Mouse (Mus musculus) cerebellum, adult 11-12 months (tissue): ENCODE data around the gene Gtf3c6.

Experiments used
- DNase-seq: peaks from one replicate; pipeline ENCODE4 v3.0.0; 2022

Gtf3c6 gene

GRCm38 (mm10) chr10:40257414-40258255, at the start of gene Gtf3c6:
Gene Gtf3c6 (minus strand): TSS chr10:40258108.
- peak; percentile 88 for DNase-seq

- DNase-seq = no peak
Observed at GRCm38 (mm10) chr10:40305989-40306388, 48.1 kb upstream of the Gtf3c6 start.

GRCm38 (mm10) chr10:40302140-40302985, 44.5 kb upstream of the Gtf3c6 start, which contains the start of gene Amd1:
Gene Amd1 (minus strand): TSS chr10:40302186.
- peak; percentile 100 for DNase-seq

- peak; percentile 62 for DNase-seq
Observed at GRCm38 (mm10) chr10:40301181-40302075, 43.5 kb upstream of the Gtf3c6 start.

GRCm38 (mm10) chr10:40300648-40301171, 42.8 kb upstream of the Gtf3c6 start:
- peak; percentile 81 for DNase-seq

GRCm38 (mm10) chr10:40292640-40293039, 34.7 kb upstream of the Gtf3c6 start:
- DNase-seq = no peak

- DNase-seq = no peak
Observed at GRCm38 (mm10) chr10:40286767-40287166, 28.9 kb upstream of the Gtf3c6 start.

GRCm38 (mm10) chr10:40285571-40285970, 27.7 kb upstream of the Gtf3c6 start:
- no peak for DNase-seq

GRCm38 (mm10) chr10:40284997-40285396, 27.1 kb upstream of the Gtf3c6 start:
- DNase-seq = no peak

GRCm38 (mm10) chr10:40284179-40284831, 26.4 kb upstream of the Gtf3c6 start:
- DNase-seq = no peak

- DNase-seq = no peak
Observed at GRCm38 (mm10) chr10:40283636-40284035, 25.7 kb upstream of the Gtf3c6 start.

GRCm38 (mm10) chr10:40281565-40281964, 23.7 kb upstream of the Gtf3c6 start:
- no peak for DNase-seq

- DNase-seq = no peak
Observed at GRCm38 (mm10) chr10:40278317-40278716, 20.4 kb upstream of the Gtf3c6 start.

GRCm38 (mm10) chr10:40275991-40276390, 18.1 kb upstream of the Gtf3c6 start:
- no peak for DNase-seq

GRCm38 (mm10) chr10:40273938-40274337, 16.0 kb upstream of the Gtf3c6 start:
- DNase-seq = no peak

GRCm38 (mm10) chr10:40271216-40271615, 13.3 kb upstream of the Gtf3c6 start:
- DNase-seq = no peak

GRCm38 (mm10) chr10:40264920-40265319, 7.0 kb upstream of the Gtf3c6 start:
- no peak for DNase-seq

- DNase-seq = no peak
Observed at GRCm38 (mm10) chr10:40263691-40264090, 5.8 kb upstream of the Gtf3c6 start.

- DNase-seq = no peak
Observed at GRCm38 (mm10) chr10:40262200-40262599, 4.3 kb upstream of the Gtf3c6 start.

GRCm38 (mm10) chr10:40260305-40260704, 2.4 kb upstream of the Gtf3c6 start:
- no peak for DNase-seq

GRCm38 (mm10) chr10:40259542-40259941, 1.6 kb upstream of the Gtf3c6 start:
- no peak for DNase-seq

GRCm38 (mm10) chr10:40258976-40259375, 1.1 kb upstream of the Gtf3c6 start:
- no peak for DNase-seq
